Comparison of ENCODE assay signal across 8 mouse cellular contexts in genomic region chr19:47313387-47314075, GRCm38 (mm10).
DNase-seq lines count a peak whose midpoint lies in the region; ATAC-seq and TF ChIP-seq lines count a peak whose summit lies in the region.

No protein-coding gene starts in this region.

- peak overlapping the region; percentile 87 for H3K4me2 ChIP-seq in embryonic facial prominence, embryonic 13.5 days
- H3K4me2 ChIP-seq in hindbrain, embryonic 12.5 days (replicated peaks) = peak overlapping the region; percentile 70
- H3K4me2 ChIP-seq in liver, embryonic 15.5 days = peak overlapping the region; percentile 53
- H3K4me2 ChIP-seq in stomach, embryonic 16.5 days (ENCODE audit: low read depth, low read length) = peak overlapping the region; percentile 89

- H3K9ac ChIP-seq in embryonic facial prominence, embryonic 13.5 days = peak overlapping the region; percentile 94
- peak overlapping the region; percentile 73 for H3K9ac ChIP-seq in hindbrain, embryonic 12.5 days
- no peak overlapping the region for H3K9ac ChIP-seq in liver, embryonic 15.5 days
- H3K9ac ChIP-seq in stomach, embryonic 16.5 days (ENCODE audit: low read length) = peak overlapping the region; percentile 97

- WGBS in embryonic facial prominence, embryonic 13.5 days = 4% methylated on average over 11 of the region's 11 CpGs
- 8% methylated on average over 11 of the region's 11 CpGs for WGBS in hindbrain, embryonic 12.5 days
- 27% methylated on average over 11 of the region's 11 CpGs for WGBS in liver, embryonic 15.5 days (ENCODE audit: insufficient replicate concordance)
- 13% methylated on average over 11 of the region's 11 CpGs for WGBS in stomach, embryonic 16.5 days

- H3K9me3 ChIP-seq in embryonic facial prominence, embryonic 13.5 days = no peaks in the 10 kb centered on the region
- no peaks in the 10 kb centered on the region for H3K9me3 ChIP-seq in hindbrain, embryonic 12.5 days (replicated peaks)
- no peaks in the 10 kb centered on the region for H3K9me3 ChIP-seq in liver, embryonic 15.5 days (replicated peaks)
- no peaks in the 10 kb centered on the region for H3K9me3 ChIP-seq in stomach, embryonic 16.5 days (replicated peaks; ENCODE audit: control insufficient read depth, low read length)

- peaks cover 48% of the 10 kb centered on the region for H3K79me3 ChIP-seq in C2C12 (ENCODE audit: low read depth)

- peak; percentile 47; the same call in 1 of the 2 replicates for ATAC-seq in cerebellum, adult (ENCODE audit: insufficient number of reproducible peaks, low FRiP score, low TSS enrichment)
- 0 out of 2 replicates have a peak, but pooled peaks have one; percentile 17 for ATAC-seq in embryonic facial prominence, embryonic 13.5 days (ENCODE audit: insufficient number of reproducible peaks, insufficient read depth, low FRiP score, low TSS enrichment, low read depth)
- 0 out of 2 replicates have a peak, but pooled peaks have one; percentile 23 for ATAC-seq in hindbrain, embryonic 12.5 days (ENCODE audit: low FRiP score)
- no peak for ATAC-seq in liver, embryonic 15.5 days (ENCODE audit: insufficient read depth)
- ATAC-seq in stomach, embryonic 16.5 days (ENCODE audit: insufficient read depth, low FRiP score) = no peak

- H3K79me2 ChIP-seq in C2C12 (ENCODE audit: control insufficient read depth, insufficient read depth) = peaks cover 74% of the 10 kb centered on the region

- TF ChIP-seq CTCF in C2C12 (IDR thresholded peaks at IDR 0.05; ENCODE audit: control insufficient read depth, insufficient read depth, insufficient read length) = no peak

- H3K36me3 ChIP-seq in C2C12 (ENCODE audit: control insufficient read depth, insufficient read depth) = peaks cover 22% of the 10 kb centered on the region
- H3K36me3 ChIP-seq in embryonic facial prominence, embryonic 13.5 days = peaks cover 35% of the 10 kb centered on the region
- H3K36me3 ChIP-seq in hindbrain, embryonic 12.5 days = no peaks in the 10 kb centered on the region; the same call in 1 of the 2 replicates
- no peaks in the 10 kb centered on the region for H3K36me3 ChIP-seq in liver, embryonic 15.5 days (replicated peaks)
- H3K36me3 ChIP-seq in stomach, embryonic 16.5 days (ENCODE audit: control insufficient read depth, insufficient read depth, low read length) = peaks cover 3% of the 10 kb centered on the region; the same call in 1 of the 2 replicates

- peak overlapping the region; percentile 98 for H3K27ac ChIP-seq in embryonic facial prominence, embryonic 13.5 days
- peak overlapping the region; percentile 82 for H3K27ac ChIP-seq in hindbrain, embryonic 12.5 days
- 0 out of 2 replicates have a peak overlapping the region, but pooled peaks have one; percentile 38 for H3K27ac ChIP-seq in liver, embryonic 15.5 days (replicated peaks)
- H3K27ac ChIP-seq in stomach, embryonic 16.5 days (ENCODE audit: low read length) = peak overlapping the region; percentile 99

- DNase-seq in cerebellum, adult 8-10 months = no peak
- no peak for DNase-seq in layer of hippocampus, postnatal 36 days

- peak overlapping the region; percentile 64 for H3K4me3 ChIP-seq in C2C12 (ENCODE audit: insufficient read depth, poor library complexity, severe bottlenecking)
- H3K4me3 ChIP-seq in embryonic facial prominence, embryonic 13.5 days = peak overlapping the region; percentile 71
- H3K4me3 ChIP-seq in hindbrain, embryonic 12.5 days = peak overlapping the region; percentile 40
- peak overlapping the region; percentile 36 for H3K4me3 ChIP-seq in liver, embryonic 15.5 days (replicated peaks)
- H3K4me3 ChIP-seq in stomach, embryonic 16.5 days (replicated peaks; ENCODE audit: low read length) = peak overlapping the region; percentile 71

- H3ac ChIP-seq in C2C12 (ENCODE audit: control insufficient read depth, insufficient read length, low read depth) = peak overlapping the region; percentile 89

- H3K27me3 ChIP-seq in C2C12 (ENCODE audit: control insufficient read depth, insufficient read depth, insufficient read length) = no peaks in the 10 kb centered on the region
- no peaks in the 10 kb centered on the region for H3K27me3 ChIP-seq in embryonic facial prominence, embryonic 13.5 days
- H3K27me3 ChIP-seq in hindbrain, embryonic 12.5 days = 0 out of 2 replicates have a peak, but pooled peaks cover under 1% of the 10 kb centered on the region
- peaks cover 28% of the 10 kb centered on the region for H3K27me3 ChIP-seq in liver, embryonic 15.5 days
- no peaks in the 10 kb centered on the region for H3K27me3 ChIP-seq in stomach, embryonic 16.5 days (ENCODE audit: control insufficient read depth, insufficient read depth, low read length)

- peaks cover 84% of the 10 kb centered on the region for H3K4me1 ChIP-seq in embryonic facial prominence, embryonic 13.5 days
- H3K4me1 ChIP-seq in hindbrain, embryonic 12.5 days = peaks cover 67% of the 10 kb centered on the region
- peaks cover 31% of the 10 kb centered on the region for H3K4me1 ChIP-seq in liver, embryonic 15.5 days (replicated peaks)
- peaks cover 76% of the 10 kb centered on the region for H3K4me1 ChIP-seq in stomach, embryonic 16.5 days (ENCODE audit: control insufficient read depth, insufficient read depth, low read length)

TF ChIP-seq in C2C12, 6 proteins besides CTCF, POLR2A, EP300 and RAD21:
- TF ChIP-seq MAX (IDR thresholded peaks at IDR 0.05) (no peak), MYOG (IDR thresholded peaks at IDR 0.05; ENCODE audit: control insufficient read depth, extremely low read depth, insufficient read length) (no peak), FOSL1 (IDR thresholded peaks at IDR 0.05; ENCODE audit: insufficient read depth, low read length, poor library complexity, severe bottlenecking) (no peak), CEBPB (IDR thresholded peaks at IDR 0.05; ENCODE audit: low read depth) (no peak), MYOD1 (IDR thresholded peaks at IDR 0.05; ENCODE audit: control insufficient read depth, insufficient read length, low read depth) (no peak), USF1 (IDR thresholded peaks at IDR 0.05; ENCODE audit: low read depth) (no peak)

Comparison
In these comparisons a context has a peak if more than half of its experiments do, and no peak if none do; other contexts are left out.
1. ATAC-seq: peak in cerebellum, adult (single experiment), embryonic facial prominence, embryonic 13.5 days (single experiment) and hindbrain, embryonic 12.5 days (single experiment); none in liver, embryonic 15.5 days (single experiment) and stomach, embryonic 16.5 days (single experiment).
2. H3K27ac ChIP-seq: peak in every context shown above with its lines; median percentile 99 in stomach, embryonic 16.5 days; 98 in embryonic facial prominence, embryonic 13.5 days; 82 in hindbrain, embryonic 12.5 days; 38 in liver, embryonic 15.5 days.
3. Peak in every context shown above with its lines, with median percentiles within 50 percentile points of each other: H3K4me3 ChIP-seq and H3K4me2 ChIP-seq.